Mouse (Mus musculus): ENCODE results near the gene Adap2.

GRCm38 (mm10) chr11:80169629-80170028 is 15.7 kb downstream of the Adap2 start:
- TF ChIP-seq POLR2A (IDR thresholded peaks at IDR 0.05; ENCODE audit: borderline replicate concordance, extremely low read depth, low read depth, low read length) (no peak), CTCF (IDR thresholded peaks at IDR 0.05; ENCODE audit: insufficient read depth, low read length) (no peak)

Measured in lung, adult 2 months (tissue).